Mouse (Mus musculus) forebrain, embryonic 13.5 days (tissue): ENCODE data around the gene Il18bp. TPM values are rescaled to one million over a fixed set of nuclear protein-coding genes. Genes with fewer than 3 reads are reported as not detected.
"Not testable (repeated sequence)": the region's sequence is repeated elsewhere in the genome, so short reads cannot be mapped to it uniquely, and the experiment has no call there.

Source experiments
- ATAC-seq: fragments of 200-750 bp; cut with Nextera tagmentation; 2 replicates; pipeline ENCODE4 v1.8.0; 2017
- H3K27ac ChIP-seq: fragments of 300-500 bp; sonication (generic); 2 replicates; pipeline ENCODE4 v1.5.1; 2015; ENCODE audit warnings: inconsistent platforms, mild to moderate bottlenecking, moderate library complexity
- H3K27me3 ChIP-seq: fragments of 300-500 bp; sonication (generic); 2 replicates; pipeline ENCODE4 v1.6.1; 2015; ENCODE audit warnings: mild to moderate bottlenecking, inconsistent platforms
- H3K36me3 ChIP-seq: fragments of 300-500 bp; sonication (generic); 2 replicates; pipeline ENCODE4 v1.6.1; 2015; ENCODE audit warnings: mild to moderate bottlenecking, inconsistent platforms; ENCODE audit not compliant: poor library complexity, severe bottlenecking
- H3K4me1 ChIP-seq: fragments of 300-500 bp; sonication (generic); 2 replicates; pipeline ENCODE4 v1.6.1; 2015; ENCODE audit warnings: inconsistent platforms
- H3K4me2 ChIP-seq: fragments of 300-500 bp; sonication (generic); 2 replicates; pipeline ENCODE4 v1.6.1; 2015; ENCODE audit warnings: inconsistent platforms, mild to moderate bottlenecking, moderate library complexity
- H3K4me3 ChIP-seq: fragments of 300-500 bp; sonication (generic); 2 replicates; pipeline ENCODE4 v1.5.1; 2015; ENCODE audit warnings: mild to moderate bottlenecking, inconsistent platforms
- H3K9ac ChIP-seq: fragments of 300-500 bp; sonication (generic); 2 replicates; pipeline ENCODE4 v1.6.1; 2015; ENCODE audit warnings: mild to moderate bottlenecking, inconsistent platforms
- H3K9me3 ChIP-seq: fragments of 300-500 bp; sonication (generic); replicated peaks from 2 replicates; pipeline ENCODE4 v1.6.1; 2016; ENCODE audit warnings: inconsistent platforms
- WGBS: fragments of 180-500 bp; shearing (Covaris S2); methylation state at CpG from one replicate; pipeline ENCODE4 v1.1.7; 2015; 5-methylcytosine and 5-hydroxymethylcytosine counted together
- polyA plus RNA-seq: library from polyadenylated mRNA; unstranded; fragments of >200 nt; fragmentation: Nextera tagmentation; extraction: Ambion mirVana; gene quantifications from 2 replicates; pipeline ENCODE4 v1.2.1, GENCODE M21; 2015

The Il18bp gene
- polyA plus RNA-seq, 1 experiment from 2014 or later, result 4.5 TPM

GRCm38 (mm10) chr7:102025187-102026119 is 7.0 kb upstream of the Il18bp start:
- Histone ChIP-seq H3K36me3 (peaks cover 81% of the 10 kb centered on the region), H3K27me3 (no peaks in the 10 kb centered on the region), H3K9me3 (no peaks in the 10 kb centered on the region), H3K4me1 (no peaks in the 10 kb centered on the region), H3K9ac (no peak overlapping the region), H3K27ac (no peak overlapping the region), H3K4me3 (no peak overlapping the region), H3K4me2 (no peak overlapping the region)
- no peak for ATAC-seq
- WGBS, result 80% methylated on average over 2 of the region's 2 CpGs

GRCm38 (mm10) chr7:102023821-102024220 is 5.3 kb upstream of the Il18bp start:
- no peak overlapping the region for H3K27ac ChIP-seq
- H3K9me3 ChIP-seq, result no peaks in the 10 kb centered on the region
- 94% methylated on average over 9 of the region's 9 CpGs for WGBS
- no peak overlapping the region for H3K4me2 ChIP-seq
- H3K4me1 ChIP-seq, result no peaks in the 10 kb centered on the region
- no peak overlapping the region for H3K4me3 ChIP-seq
- H3K9ac ChIP-seq, result no peak overlapping the region
- no peak for ATAC-seq
- H3K27me3 ChIP-seq, result no peaks in the 10 kb centered on the region
- peaks cover 87% of the 10 kb centered on the region for H3K36me3 ChIP-seq

DNA sequence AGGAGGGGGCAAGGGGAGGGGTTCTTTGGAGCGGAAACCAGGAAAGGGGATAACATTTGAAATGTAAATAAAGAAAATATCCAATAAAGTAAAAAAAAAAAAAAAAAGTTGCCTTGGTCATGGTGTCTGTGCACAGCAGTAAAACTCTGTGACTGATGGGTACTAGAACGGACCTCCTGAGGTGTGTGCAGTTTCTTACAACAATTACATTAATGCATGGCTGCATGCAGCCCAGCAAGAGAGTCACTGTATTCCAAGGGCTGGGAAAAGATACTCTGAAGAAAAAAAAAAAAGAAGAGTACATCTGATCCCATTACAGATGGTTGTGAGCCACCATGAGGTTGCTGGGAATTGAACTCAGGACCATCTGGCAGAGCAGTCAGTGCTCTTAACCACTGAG is 2.4 kb upstream of the Il18bp start:
- not testable (repeated sequence) for H3K4me1 ChIP-seq, H3K4me2 ChIP-seq, H3K9me3 ChIP-seq, H3K9ac ChIP-seq, H3K27ac ChIP-seq, H3K27me3 ChIP-seq, H3K4me3 ChIP-seq, ATAC-seq
- WGBS, result 86% methylated on average over 2 of the region's 2 CpGs
- H3K36me3 ChIP-seq, result peaks cover 96% of the 10 kb centered on the region

DNA sequence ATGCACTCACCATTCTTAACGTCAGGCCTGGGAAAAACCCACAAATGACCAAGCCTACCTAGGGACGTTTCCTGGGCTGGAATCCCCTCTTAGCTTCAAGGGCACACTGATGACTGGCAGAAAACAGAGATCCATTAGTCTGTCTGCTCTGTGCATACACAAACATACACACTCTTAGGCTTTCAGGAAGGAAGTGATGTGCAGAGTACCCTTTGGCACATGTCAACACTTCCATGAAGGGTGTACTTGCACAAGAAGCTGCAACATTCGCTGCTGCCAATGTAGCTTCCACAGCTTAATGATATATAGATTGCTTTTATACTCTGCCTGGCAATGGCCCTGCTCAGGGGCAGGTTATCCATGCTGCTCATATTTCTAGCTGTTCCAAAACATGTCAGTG is 872 bp upstream of the Il18bp start:
- Histone ChIP-seq H3K9ac (no peak overlapping the region), H3K9me3 (no peaks in the 10 kb centered on the region), H3K27ac (no peak overlapping the region), H3K4me2 (no peak overlapping the region), H3K27me3 (no peaks in the 10 kb centered on the region), H3K4me3 (no peak overlapping the region), H3K4me1 (no peaks in the 10 kb centered on the region), H3K36me3 (peaks cover 98% of the 10 kb centered on the region)
- 66% methylated on average over 3 of the region's 3 CpGs for WGBS
- no peak for ATAC-seq

DNA sequence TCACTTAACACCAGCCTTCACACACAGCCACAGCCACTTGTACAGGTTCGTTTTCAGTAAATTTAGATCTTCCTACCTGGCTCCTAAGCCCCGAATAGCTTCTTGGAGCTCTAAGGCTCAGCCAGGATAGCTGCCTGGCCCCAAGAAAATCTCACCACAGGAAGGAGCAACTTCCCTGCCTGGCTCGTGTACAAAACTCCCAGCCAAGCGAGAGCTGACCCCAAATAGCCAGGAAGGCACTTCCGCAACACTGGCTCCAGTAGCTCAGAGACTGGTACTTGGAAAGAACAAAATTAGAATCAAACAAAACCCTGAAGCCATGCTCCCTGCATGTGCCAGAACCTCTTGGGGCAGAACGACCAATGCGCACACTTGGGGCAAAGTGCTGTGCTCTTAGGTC is 456 bp downstream of the Il18bp start:
- WGBS, result 90% methylated on average over 7 of the region's 7 CpGs
- no peak overlapping the region for H3K4me2 ChIP-seq
- H3K4me3 ChIP-seq, result no peak overlapping the region
- peaks cover 98% of the 10 kb centered on the region for H3K36me3 ChIP-seq
- H3K27ac ChIP-seq, result no peak overlapping the region; the same call in 1 of the 2 replicates
- H3K4me1 ChIP-seq, result no peaks in the 10 kb centered on the region
- no peak for ATAC-seq
- no peaks in the 10 kb centered on the region for H3K9me3 ChIP-seq
- H3K27me3 ChIP-seq, result no peaks in the 10 kb centered on the region
- no peak overlapping the region for H3K9ac ChIP-seq

DNA sequence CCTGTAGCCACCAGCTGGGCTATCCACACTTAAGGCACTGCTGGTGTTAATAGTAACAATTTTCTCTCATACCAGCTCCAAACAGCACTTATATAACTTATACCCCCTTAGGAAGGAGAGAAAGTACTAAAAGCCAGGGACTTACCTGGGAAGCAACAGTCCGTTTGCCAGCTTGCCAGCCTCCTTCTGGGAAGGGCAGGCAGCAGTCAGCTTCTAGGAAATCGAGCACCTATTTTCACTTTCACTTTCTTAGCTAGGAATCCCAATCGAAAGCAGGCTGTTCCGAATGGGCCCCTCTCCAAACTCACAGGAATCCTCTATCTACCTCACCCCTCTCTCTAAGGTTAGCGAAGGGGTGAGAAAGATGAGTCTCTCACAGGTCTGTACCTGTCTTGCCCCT is 1.0 kb downstream of the Il18bp start:
- no peak overlapping the region for H3K9ac ChIP-seq
- H3K4me2 ChIP-seq, result no peak overlapping the region
- H3K27ac ChIP-seq, result no peak overlapping the region
- peaks cover 98% of the 10 kb centered on the region for H3K36me3 ChIP-seq
- no peak for ATAC-seq
- no peaks in the 10 kb centered on the region for H3K4me1 ChIP-seq
- 91% methylated on average over 5 of the region's 5 CpGs for WGBS
- H3K27me3 ChIP-seq, result no peaks in the 10 kb centered on the region
- H3K4me3 ChIP-seq, result no peak overlapping the region
- H3K9me3 ChIP-seq, result no peaks in the 10 kb centered on the region

GRCm38 (mm10) chr7:102016936-102017335 is 1.6 kb downstream of the Il18bp start:
- peaks cover 98% of the 10 kb centered on the region for H3K36me3 ChIP-seq
- 92% methylated on average over 4 of the region's 4 CpGs for WGBS

GRCm38 (mm10) chr7:102014995-102015394 is 3.5 kb downstream of the Il18bp start:
- Histone ChIP-seq H3K4me1 (no peaks in the 10 kb centered on the region), H3K27me3 (no peaks in the 10 kb centered on the region), H3K27ac (no peak overlapping the region), H3K36me3 (peaks cover 100% of the 10 kb centered on the region), H3K9ac (no peak overlapping the region), H3K4me3 (no peak overlapping the region), H3K4me2 (no peak overlapping the region), H3K9me3 (no peaks in the 10 kb centered on the region)
- no peak for ATAC-seq
- WGBS, result 89% methylated on average over 2 of the region's 2 CpGs

More at GRCm38 (mm10) chr7:102016936-102017335, 1.6 kb downstream of the Il18bp start:
- no peak overlapping the region for H3K27ac ChIP-seq
- no peak overlapping the region for H3K4me3 ChIP-seq
- ATAC-seq, result no peak
- H3K4me1 ChIP-seq, result no peaks in the 10 kb centered on the region
- H3K9me3 ChIP-seq, result no peaks in the 10 kb centered on the region
- H3K4me2 ChIP-seq, result no peak overlapping the region
- no peaks in the 10 kb centered on the region for H3K27me3 ChIP-seq
- no peak overlapping the region for H3K9ac ChIP-seq

GRCm38 (mm10) chr7:102013416-102013815 is 5.1 kb downstream of the Il18bp start:
- peaks cover 100% of the 10 kb centered on the region for H3K36me3 ChIP-seq
- no peak overlapping the region for H3K27ac ChIP-seq
- ATAC-seq, result no peak
- no peak overlapping the region for H3K4me2 ChIP-seq
- 92% methylated on average over 8 of the region's 8 CpGs for WGBS
- H3K9me3 ChIP-seq, result no peaks in the 10 kb centered on the region
- H3K4me3 ChIP-seq, result no peak overlapping the region
- H3K4me1 ChIP-seq, result no peaks in the 10 kb centered on the region
- H3K9ac ChIP-seq, result no peak overlapping the region
- H3K27me3 ChIP-seq, result no peaks in the 10 kb centered on the region

DNA sequence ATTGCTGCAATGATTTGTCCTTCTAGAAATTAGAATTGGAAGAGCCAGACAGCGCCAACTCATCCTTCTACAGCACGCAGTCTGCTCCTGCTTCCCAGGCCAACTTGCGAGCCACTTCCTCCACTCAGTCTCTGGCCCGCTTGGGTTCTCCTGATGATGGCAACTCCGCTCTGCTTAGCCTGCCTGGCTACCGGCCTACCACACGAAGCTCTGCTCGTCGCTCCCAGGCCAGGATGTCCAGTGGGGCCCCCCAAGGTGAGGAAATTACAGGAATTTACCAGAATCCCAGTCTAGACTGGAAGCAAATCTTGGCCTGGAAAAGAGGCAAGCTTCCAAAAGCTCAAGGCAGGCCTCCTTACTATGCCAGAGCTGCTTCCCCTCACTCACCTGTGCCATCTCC is 6.6 kb downstream of the Il18bp start:
- no peak overlapping the region for H3K4me3 ChIP-seq
- 0 out of 2 replicates have a peak overlapping the region, but pooled peaks have one; percentile 1 for H3K27ac ChIP-seq
- peaks cover 98% of the 10 kb centered on the region for H3K36me3 ChIP-seq
- no peaks in the 10 kb centered on the region for H3K9me3 ChIP-seq
- WGBS, result 88% methylated on average over 9 of the region's 9 CpGs
- H3K4me1 ChIP-seq, result no peaks in the 10 kb centered on the region
- no peak for ATAC-seq
- H3K27me3 ChIP-seq, result no peaks in the 10 kb centered on the region
- no peak overlapping the region for H3K4me2 ChIP-seq
- H3K9ac ChIP-seq, result no peak overlapping the region

DNA sequence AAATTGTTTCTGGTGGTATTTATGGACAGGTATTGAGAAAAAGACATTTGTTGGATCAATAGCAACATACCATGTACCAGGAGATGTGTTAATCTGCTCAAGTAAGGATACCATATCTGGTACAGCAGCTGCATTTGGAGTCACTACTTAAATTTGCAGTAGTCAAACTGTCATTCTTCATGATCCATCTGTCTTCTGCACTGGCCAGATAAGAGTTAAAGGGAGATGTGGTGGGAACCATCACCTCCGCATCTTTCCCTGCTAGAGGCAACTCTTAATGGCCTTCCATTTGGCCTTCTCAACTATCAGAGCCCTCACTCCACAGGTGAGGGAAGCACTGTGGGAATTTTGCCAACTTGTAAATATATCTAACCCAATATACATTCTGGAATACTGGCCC is 12.0 kb downstream of the Il18bp start:
- no peak overlapping the region for H3K4me2 ChIP-seq
- H3K9me3 ChIP-seq, result no peaks in the 10 kb centered on the region
- WGBS, result 90% methylated on average over 1 of the region's 1 CpGs
- H3K27ac ChIP-seq, result no peak overlapping the region
- H3K9ac ChIP-seq, result no peak overlapping the region
- H3K27me3 ChIP-seq, result no peaks in the 10 kb centered on the region
- H3K4me3 ChIP-seq, result no peak overlapping the region
- peaks cover 91% of the 10 kb centered on the region for H3K36me3 ChIP-seq
- no peaks in the 10 kb centered on the region for H3K4me1 ChIP-seq
- no peak for ATAC-seq

DNA sequence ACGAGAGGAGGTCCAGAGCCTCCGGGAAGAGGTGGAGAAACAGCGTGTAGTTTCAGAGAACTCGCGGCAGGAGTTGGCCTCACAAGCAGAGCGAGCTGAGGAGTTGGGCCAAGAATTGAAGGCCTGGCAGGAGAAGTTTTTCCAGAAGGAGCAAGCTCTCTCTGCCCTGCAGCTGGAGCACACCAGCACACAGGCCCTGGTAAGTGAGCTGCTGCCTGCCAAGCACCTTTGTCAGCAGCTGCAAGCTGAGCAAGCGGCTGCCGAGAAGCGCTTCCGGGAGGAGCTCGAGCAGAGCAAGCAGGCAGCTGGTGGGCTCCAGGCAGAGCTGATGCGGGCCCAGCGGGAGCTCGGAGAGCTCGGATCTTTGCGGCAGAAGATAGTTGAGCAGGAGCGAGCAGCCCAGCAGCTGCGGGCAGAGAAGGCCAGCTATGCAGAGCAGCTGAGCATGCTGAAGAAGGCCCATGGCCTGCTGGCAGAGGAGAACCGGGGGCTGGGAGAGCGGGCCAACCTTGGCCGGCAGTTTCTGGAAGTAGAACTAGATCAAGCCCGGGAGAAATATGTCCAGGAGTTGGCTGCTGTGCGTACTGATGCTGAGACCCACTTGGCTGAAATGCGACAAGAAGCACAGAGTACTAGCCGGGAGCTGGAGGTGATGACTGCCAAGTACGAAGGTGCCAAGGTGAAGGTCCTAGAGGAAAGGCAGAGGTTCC is 17.4 kb downstream of the Il18bp start:
- Histone ChIP-seq H3K4me1 (no peaks in the 10 kb centered on the region), H3K27me3 (no peaks in the 10 kb centered on the region), H3K36me3 (peaks cover 91% of the 10 kb centered on the region), H3K9ac (no peak overlapping the region), H3K27ac (no peak overlapping the region), H3K4me3 (no peak overlapping the region), H3K4me2 (no peak overlapping the region), H3K9me3 (no peaks in the 10 kb centered on the region)
- WGBS, result 89% methylated on average over 26 of the region's 26 CpGs
- ATAC-seq, result no peak
